Comparison of ENCODE assay signal across 16 mouse cellular contexts in the genomic region with DNA sequence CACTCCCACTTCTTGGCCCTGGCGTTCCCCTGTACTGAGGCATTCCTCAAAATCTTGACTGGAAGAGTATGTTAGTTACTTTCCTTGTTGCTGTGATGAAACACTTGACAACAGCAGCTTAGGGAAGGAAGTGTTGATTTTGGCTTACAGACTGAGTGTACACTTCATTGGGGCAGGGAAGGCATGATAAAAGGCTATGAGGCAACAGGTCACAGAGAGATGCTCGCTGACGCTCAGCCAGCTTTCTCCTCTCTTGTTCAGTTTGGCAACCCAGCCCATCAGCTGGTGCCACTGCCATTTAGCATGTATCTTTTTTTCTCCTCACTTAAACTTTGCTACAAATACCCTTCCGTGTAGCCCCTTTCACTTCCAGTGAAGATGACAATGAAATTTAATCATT.
DNase-seq lines count a peak whose midpoint lies in the region; ATAC-seq and TF ChIP-seq lines count a peak whose summit lies in the region.
"Had no signal": no experiment of that assay in that cellular context is flagged by ENCODE, and none has a peak within 500 bp of the region (broad histone marks: within the 10 kb centered on the region; RNA-seq: fewer than 3 reads in every experiment).

No protein-coding gene starts in this region.

- H3K9ac ChIP-seq in liver, postnatal 0 days (replicated peaks) = no peak overlapping the region
- no peak overlapping the region for H3K9ac ChIP-seq in liver, embryonic 12.5 days
- H3K9ac ChIP-seq: embryonic facial prominence, embryonic 15.5 days; hindbrain, embryonic 12.5 days; limb, embryonic 15.5 days; neural tube, embryonic 15.5 days had no signal

- H3K27me3 ChIP-seq in liver, postnatal 0 days (ENCODE audit: insufficient read depth, low read length) = no peaks in the 10 kb centered on the region
- H3K27me3 ChIP-seq in liver, embryonic 12.5 days (replicated peaks) = no peaks in the 10 kb centered on the region
- H3K27me3 ChIP-seq: embryonic facial prominence, embryonic 15.5 days; hindbrain, embryonic 12.5 days; limb, embryonic 15.5 days; neural tube, embryonic 15.5 days had no signal

- TF ChIP-seq CTCF in liver, postnatal 0 days (IDR thresholded peaks at IDR 0.05; ENCODE audit: low read depth) = no peak

- WGBS in liver, postnatal 0 days (ENCODE audit: insufficient replicate concordance) = 73% methylated on average over 4 of the region's 4 CpGs
- 70% methylated on average over 4 of the region's 4 CpGs for WGBS in liver, embryonic 12.5 days (ENCODE audit: insufficient replicate concordance)

- no peaks in the 10 kb centered on the region for H3K4me1 ChIP-seq in liver, postnatal 0 days (ENCODE audit: insufficient read depth)
- no peaks in the 10 kb centered on the region for H3K4me1 ChIP-seq in liver, embryonic 12.5 days
- H3K4me1 ChIP-seq: embryonic facial prominence, embryonic 15.5 days; limb, embryonic 15.5 days; midbrain, embryonic 10.5 days; neural tube, embryonic 15.5 days had no signal

- intact Hi-C loops in heart, postnatal 25 days (cut with DNase I) = no loop called here

- H3K27ac ChIP-seq in liver, postnatal 0 days (ENCODE audit: low read depth) = no peak overlapping the region
- no peak overlapping the region for H3K27ac ChIP-seq in liver, embryonic 12.5 days
- H3K27ac ChIP-seq: embryonic facial prominence, embryonic 15.5 days; hindbrain, embryonic 12.5 days; limb, embryonic 15.5 days; midbrain, embryonic 10.5 days; neural tube, embryonic 15.5 days had no signal

- DNase-seq in adrenal gland, adult 2 months = peak; percentile 56
- DNase-seq in adrenal gland, adult 18-20 months (ENCODE audit: low spot score in 2 of 2) = no peak
- DNase-seq in liver, postnatal 0 days = peak; percentile 35
- peak; percentile 19 for DNase-seq in heart, postnatal 25 days (ENCODE audit: low spot score)
- DNase-seq in lung, postnatal 25 days (ENCODE audit: low spot score) = peak; percentile 75
- no peak for DNase-seq in embryo, embryonic 10.5 days (ENCODE audit: low spot score)
- no peak for DNase-seq in right cerebral cortex, postnatal 14 days
- DNase-seq: cerebellum, adult 18-20 months; thymus, adult 2 months had no signal

- H3K9me3 ChIP-seq in liver, postnatal 0 days (ENCODE audit: low read length) = no peaks in the 10 kb centered on the region
- no peaks in the 10 kb centered on the region for H3K9me3 ChIP-seq in liver, embryonic 12.5 days (replicated peaks)
- H3K9me3 ChIP-seq: embryonic facial prominence, embryonic 15.5 days; G1E; hindbrain, embryonic 12.5 days; limb, embryonic 15.5 days; midbrain, embryonic 10.5 days; neural tube, embryonic 15.5 days had no signal

- H3K36me3 ChIP-seq in liver, postnatal 0 days (replicated peaks; ENCODE audit: insufficient read depth, low read length) = no peaks in the 10 kb centered on the region
- no peaks in the 10 kb centered on the region for H3K36me3 ChIP-seq in liver, embryonic 12.5 days
- H3K36me3 ChIP-seq: G1E had no signal

- ATAC-seq in liver, postnatal 0 days = peak; percentile 97
- ATAC-seq in liver, embryonic 12.5 days = no peak

- TF ChIP-seq EP300 in liver, postnatal 0 days (IDR thresholded peaks at IDR 0.05; ENCODE audit: low read depth) = no peak

- no peak overlapping the region for H3K4me3 ChIP-seq in liver, postnatal 0 days (ENCODE audit: low read depth, low read length)
- no peak overlapping the region for H3K4me3 ChIP-seq in liver, embryonic 12.5 days
- H3K4me3 ChIP-seq: embryonic facial prominence, embryonic 15.5 days; hindbrain, embryonic 12.5 days; limb, embryonic 15.5 days; midbrain, embryonic 10.5 days; neural tube, embryonic 15.5 days had no signal

- H3K4me2 ChIP-seq in liver, postnatal 0 days (ENCODE audit: low read depth, low read length) = no peak overlapping the region
- H3K4me2 ChIP-seq in liver, embryonic 12.5 days = no peak overlapping the region
- H3K4me2 ChIP-seq: embryonic facial prominence, embryonic 15.5 days; hindbrain, embryonic 12.5 days; limb, embryonic 15.5 days; neural tube, embryonic 15.5 days had no signal

Comparison
In these comparisons a context has a peak if more than half of its experiments do, and no peak if none do; other contexts are left out.
1. DNase-seq: peak in adrenal gland, adult 2 months (single experiment), liver, postnatal 0 days (single experiment), heart, postnatal 25 days (single experiment) and lung, postnatal 25 days (single experiment); none in adrenal gland, adult 18-20 months (0 of 2), embryo, embryonic 10.5 days (single experiment) and right cerebral cortex, postnatal 14 days (single experiment).